Comparison of ENCODE assay signal across 22 mouse cellular contexts in genomic region chr2:168541223-168541622, GRCm38 (mm10).
DNase-seq lines count a peak whose midpoint lies in the region; ATAC-seq and TF ChIP-seq lines count a peak whose summit lies in the region.
"Had no signal": no experiment of that assay in that cellular context is flagged by ENCODE, and none has a peak within 500 bp of the region (broad histone marks: within the 10 kb centered on the region; RNA-seq: fewer than 3 reads in every experiment).

No protein-coding gene starts in this region.

- H3K79me2 ChIP-seq in liver, adult 2 months (ENCODE audit: control insufficient read depth, insufficient read depth, low read length), result no peaks in the 10 kb centered on the region
- H3K79me2 ChIP-seq in macrophage (ENCODE audit: inconsistent target), result peaks cover 59% of the 10 kb centered on the region

- no peaks in the 10 kb centered on the region for H3K36me3 ChIP-seq in heart, embryonic 11.5 days (ENCODE audit: control insufficient read depth, insufficient read depth, low read length)
- no peaks in the 10 kb centered on the region for H3K36me3 ChIP-seq in liver, adult 2 months (ENCODE audit: control insufficient read depth, insufficient read depth, low read length)
- H3K36me3 ChIP-seq in liver, embryonic 12.5 days, result no peaks in the 10 kb centered on the region
- peaks cover 5% of the 10 kb centered on the region; the same call in 1 of the 2 replicates for H3K36me3 ChIP-seq in macrophage (ENCODE audit: inconsistent target)
- H3K36me3 ChIP-seq in forebrain, embryonic 13.5 days (ENCODE audit: poor library complexity, severe bottlenecking), result no peaks in the 10 kb centered on the region
- H3K36me3 ChIP-seq: embryonic facial prominence, embryonic 13.5 days; forebrain, embryonic 12.5 days; heart, embryonic 10.5 days; heart, embryonic 15.5 days; hindbrain, embryonic 13.5 days had no signal

- 0 out of 2 replicates have a peak, but pooled peaks cover 4% of the 10 kb centered on the region for H3K27me3 ChIP-seq in heart, embryonic 11.5 days (ENCODE audit: control insufficient read depth, insufficient read depth, low read length)
- H3K27me3 ChIP-seq in liver, adult 2 months (ENCODE audit: control insufficient read depth, insufficient read depth, low read length), result no peaks in the 10 kb centered on the region
- peaks cover 2% of the 10 kb centered on the region; the same call in 1 of the 2 replicates for H3K27me3 ChIP-seq in liver, embryonic 12.5 days (replicated peaks)
- H3K27me3 ChIP-seq in forebrain, embryonic 13.5 days, result no peaks in the 10 kb centered on the region
- H3K27me3 ChIP-seq: embryonic facial prominence, embryonic 13.5 days; forebrain, embryonic 12.5 days; heart, embryonic 15.5 days had no signal

- H3K9me3 ChIP-seq in heart, embryonic 11.5 days (replicated peaks; ENCODE audit: control insufficient read depth, low read length), result no peaks in the 10 kb centered on the region
- no peaks in the 10 kb centered on the region for H3K9me3 ChIP-seq in liver, embryonic 12.5 days (replicated peaks)
- no peaks in the 10 kb centered on the region for H3K9me3 ChIP-seq in forebrain, embryonic 13.5 days (replicated peaks)
- H3K9me3 ChIP-seq: embryonic facial prominence, embryonic 13.5 days; forebrain, embryonic 12.5 days; heart, embryonic 10.5 days; heart, embryonic 15.5 days; hindbrain, embryonic 13.5 days had no signal

- no peak overlapping the region for H3K4me3 ChIP-seq in heart, embryonic 11.5 days (ENCODE audit: low read depth, low read length)
- H3K4me3 ChIP-seq in liver, adult 2 months (ENCODE audit: insufficient read depth, low read depth, low read length), result no peak overlapping the region
- H3K4me3 ChIP-seq in liver, embryonic 12.5 days, result no peak overlapping the region
- no peak overlapping the region for H3K4me3 ChIP-seq in macrophage (ENCODE audit: inconsistent target)
- no peak overlapping the region for H3K4me3 ChIP-seq in forebrain, embryonic 13.5 days
- H3K4me3 ChIP-seq: embryonic facial prominence, embryonic 13.5 days; forebrain, embryonic 12.5 days; gastrocnemius, adult 2 months; heart, embryonic 10.5 days; heart, embryonic 15.5 days; hindbrain, embryonic 13.5 days had no signal

- peak; percentile 97 for DNase-seq in heart, adult 11 months
- DNase-seq in liver, adult 2 months (ENCODE audit: extremely low read depth, low read depth, low spot score), result peak; percentile 20
- DNase-seq in adipocyte (ENCODE audit: low spot score), result peak; percentile 36
- no peak for DNase-seq in kidney, adult 8-10 months
- DNase-seq: adrenal gland, adult 8-10 months; cerebellum, adult 18-20 months; cerebellum, adult 9-11 months; cerebellum, postnatal 36 days; forebrain, postnatal 0 days; gastrocnemius, adult 2 months; gastrocnemius, postnatal 25 days; heart, postnatal 14 days had no signal

- peaks cover 9% of the 10 kb centered on the region; the same call in 1 of the 2 replicates for H3K4me1 ChIP-seq in heart, embryonic 11.5 days (ENCODE audit: control insufficient read depth, insufficient read depth, low read length)
- H3K4me1 ChIP-seq in liver, adult 2 months (ENCODE audit: control insufficient read depth, insufficient read depth, low read length), result no peaks in the 10 kb centered on the region
- no peaks in the 10 kb centered on the region for H3K4me1 ChIP-seq in liver, embryonic 12.5 days
- peaks cover 20% of the 10 kb centered on the region for H3K4me1 ChIP-seq in forebrain, embryonic 13.5 days

- no peak for TF ChIP-seq POLR2A in liver, adult 2 months (IDR thresholded peaks at IDR 0.05; ENCODE audit: extremely low read depth, insufficient read depth, low read length)

- WGBS in heart, embryonic 11.5 days (ENCODE audit: insufficient replicate concordance), result 72% methylated on average over 7 of the region's 7 CpGs
- 34% methylated on average over 7 of the region's 7 CpGs for WGBS in liver, adult 2 months
- 48% methylated on average over 7 of the region's 7 CpGs for WGBS in liver, embryonic 12.5 days (ENCODE audit: insufficient replicate concordance)
- 28% methylated on average over 7 of the region's 7 CpGs for WGBS in macrophage (ENCODE audit: missing documents)
- 78% methylated on average over 7 of the region's 7 CpGs for WGBS in forebrain, embryonic 13.5 days

- TF ChIP-seq CTCF in liver, adult 2 months (IDR thresholded peaks at IDR 0.05; ENCODE audit: low read depth, low read length), result no peak

- H3K4me2 ChIP-seq in heart, embryonic 11.5 days, result no peak overlapping the region
- no peak overlapping the region for H3K4me2 ChIP-seq in liver, embryonic 12.5 days
- H3K4me2 ChIP-seq in forebrain, embryonic 13.5 days, result no peak overlapping the region
- H3K4me2 ChIP-seq: embryonic facial prominence, embryonic 13.5 days; forebrain, embryonic 12.5 days; heart, embryonic 15.5 days; hindbrain, embryonic 13.5 days had no signal

- no peak overlapping the region for H3K9ac ChIP-seq in heart, embryonic 11.5 days (ENCODE audit: low read depth, low read length)
- H3K9ac ChIP-seq in liver, adult 2 months (ENCODE audit: low read depth, low read length), result no peak overlapping the region
- no peak overlapping the region for H3K9ac ChIP-seq in liver, embryonic 12.5 days
- H3K9ac ChIP-seq in forebrain, embryonic 13.5 days, result no peak overlapping the region
- H3K9ac ChIP-seq: embryonic facial prominence, embryonic 13.5 days; forebrain, embryonic 12.5 days; forebrain, postnatal 0 days; heart, embryonic 15.5 days; hindbrain, embryonic 13.5 days had no signal

- H3K27ac ChIP-seq in heart, embryonic 11.5 days (ENCODE audit: low read depth, low read length), result no peak overlapping the region
- no peak overlapping the region for H3K27ac ChIP-seq in liver, adult 2 months (replicated peaks; ENCODE audit: insufficient read depth, low read depth, low read length)
- no peak overlapping the region for H3K27ac ChIP-seq in liver, embryonic 12.5 days
- peak overlapping the region; percentile 97 for H3K27ac ChIP-seq in macrophage
- no peak overlapping the region for H3K27ac ChIP-seq in forebrain, embryonic 13.5 days
- H3K27ac ChIP-seq: embryonic facial prominence, embryonic 13.5 days; forebrain, embryonic 12.5 days; gastrocnemius, adult 2 months; heart, embryonic 10.5 days; heart, embryonic 15.5 days; hindbrain, embryonic 13.5 days; hindbrain, postnatal 0 days had no signal

- ATAC-seq in heart, embryonic 11.5 days (replicated peaks; ENCODE audit: insufficient number of reproducible peaks, low FRiP score, low TSS enrichment), result no peak
- ATAC-seq in liver, embryonic 12.5 days, result no peak
- no peak for ATAC-seq in forebrain, embryonic 13.5 days
- ATAC-seq: forebrain, postnatal 0 days; hindbrain, postnatal 0 days had no signal

Comparison
In these comparisons a context has a peak if more than half of its experiments do, and no peak if none do; other contexts are left out.
1. DNase-seq: peak in heart, adult 11 months (single experiment), liver, adult 2 months (single experiment) and adipocyte (single experiment); none in kidney, adult 8-10 months (0 of 2).